Mouse (Mus musculus): ENCODE data around the gene Adamts18. TPM values are rescaled to one million over a fixed set of nuclear protein-coding genes. Genes with fewer than 3 reads are reported as not detected.
A peak's percentile ranks its signal among the peaks of the same experiment; 100 is the strongest.

Adamts18 gene
- polyA plus RNA-seq, 1 experiment from 2014 or later: 2.5 TPM

DNA sequence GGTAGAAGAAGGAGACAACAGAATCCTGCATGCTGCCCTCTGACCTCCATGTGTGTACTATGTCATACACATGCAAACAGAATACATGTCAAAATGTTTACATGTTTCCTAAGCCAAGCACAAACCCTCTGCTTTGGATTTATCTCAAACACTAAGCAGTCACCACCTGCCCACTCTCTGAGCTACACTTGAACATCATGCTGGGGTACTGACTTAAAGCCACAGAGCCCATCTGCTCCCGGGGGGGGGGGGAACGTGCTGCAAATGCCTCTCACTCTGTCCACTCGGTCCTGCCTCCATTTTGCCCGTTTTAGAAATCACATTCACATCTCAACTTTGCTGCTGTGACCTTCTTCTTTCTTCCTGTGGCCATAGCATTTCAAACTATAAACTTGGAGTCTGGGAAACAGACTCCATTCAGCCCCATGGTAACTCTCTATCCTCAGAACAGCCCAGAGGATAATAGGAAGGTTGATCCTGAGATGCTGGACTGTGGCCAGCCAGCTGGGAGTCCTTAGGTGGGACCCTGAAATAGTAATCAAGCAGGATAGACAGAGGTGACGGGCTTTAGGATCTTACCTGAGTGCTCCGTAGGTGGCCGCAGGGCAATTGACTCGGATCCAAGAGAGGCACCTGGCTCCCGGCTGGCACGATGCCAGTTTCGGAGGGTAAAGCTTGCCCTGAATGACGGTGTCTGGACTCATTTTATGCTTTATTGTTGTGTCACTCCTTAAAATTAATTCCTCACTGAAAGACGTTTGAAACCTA lies 17.0 kb upstream of the Adamts18 start:
- H3K27ac ChIP-seq (replicated peaks): no peak overlapping the region
- H3K4me2 ChIP-seq: no peak overlapping the region
- no peak for ATAC-seq (ENCODE audit: extremely low read depth, insufficient number of reproducible peaks, low FRiP score, low TSS enrichment)

GRCm38 (mm10) chr8:113859890-113860683 lies 11.5 kb upstream of the Adamts18 start:
- no peak overlapping the region for H3K4me3 ChIP-seq
- no peaks in the 10 kb centered on the region for H3K27me3 ChIP-seq (replicated peaks)
- H3K36me3 ChIP-seq: no peaks in the 10 kb centered on the region
- H3K27ac ChIP-seq (replicated peaks): no peak overlapping the region
- H3K4me2 ChIP-seq: no peak overlapping the region
- no peaks in the 10 kb centered on the region for H3K4me1 ChIP-seq
- ATAC-seq (ENCODE audit: extremely low read depth, insufficient number of reproducible peaks, low FRiP score, low TSS enrichment): no peak
- no peak overlapping the region for H3K9ac ChIP-seq
- no peaks in the 10 kb centered on the region for H3K9me3 ChIP-seq
- WGBS: 75% methylated on average over 12 of the region's 12 CpGs

More for the DNA sequence above, 17.0 kb upstream of the Adamts18 start:
- Histone ChIP-seq H3K36me3 (no peaks in the 10 kb centered on the region), H3K27me3 (replicated peaks) (no peaks in the 10 kb centered on the region), H3K4me3 (no peak overlapping the region), H3K9ac (no peak overlapping the region), H3K9me3 (no peaks in the 10 kb centered on the region), H3K4me1 (no peaks in the 10 kb centered on the region)
- WGBS: 80% methylated on average over 13 of the region's 13 CpGs

DNA sequence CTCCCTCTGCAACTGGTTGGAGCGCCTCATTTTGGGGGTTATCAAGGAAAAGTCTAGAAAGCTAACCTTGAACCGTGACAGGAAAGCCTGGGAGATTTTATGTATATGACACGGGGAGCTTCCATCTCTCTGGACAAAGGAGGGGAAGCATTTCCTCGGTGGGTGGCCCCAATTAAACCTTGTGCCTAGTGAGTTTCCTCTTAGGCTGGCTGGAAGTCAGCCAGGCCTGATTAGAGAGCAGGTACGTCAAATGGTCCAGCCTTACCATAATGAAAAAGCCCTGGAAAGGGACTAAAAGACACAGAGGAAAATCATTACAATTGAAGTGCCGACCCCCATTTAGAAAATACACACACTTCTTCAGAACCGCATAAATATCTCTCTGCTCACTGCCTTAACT lies 10.3 kb upstream of the Adamts18 start:
- Histone ChIP-seq H3K4me2 (no peak overlapping the region), H3K9ac (no peak overlapping the region), H3K36me3 (no peaks in the 10 kb centered on the region), H3K27me3 (replicated peaks) (no peaks in the 10 kb centered on the region), H3K4me1 (no peaks in the 10 kb centered on the region; the same call in 1 of the 2 replicates), H3K27ac (replicated peaks) (no peak overlapping the region), H3K4me3 (no peak overlapping the region), H3K9me3 (no peaks in the 10 kb centered on the region)
- ATAC-seq (ENCODE audit: extremely low read depth, insufficient number of reproducible peaks, low FRiP score, low TSS enrichment): no peak
- 51% methylated on average over 7 of the region's 7 CpGs for WGBS

- no peak overlapping the region for H3K4me2 ChIP-seq
- no peak overlapping the region for H3K27ac ChIP-seq (replicated peaks)
- WGBS: 71% methylated on average over 8 of the region's 8 CpGs
- no peak overlapping the region for H3K4me3 ChIP-seq
- peaks cover 19% of the 10 kb centered on the region for H3K27me3 ChIP-seq (replicated peaks)
- H3K4me1 ChIP-seq: no peaks in the 10 kb centered on the region; the same call in 1 of the 2 replicates
- no peaks in the 10 kb centered on the region for H3K36me3 ChIP-seq
- no peak overlapping the region for H3K9ac ChIP-seq
- H3K9me3 ChIP-seq: 0 out of 2 replicates have a peak, but pooled peaks cover 6% of the 10 kb centered on the region
- no peak for ATAC-seq (ENCODE audit: extremely low read depth, insufficient number of reproducible peaks, low FRiP score, low TSS enrichment)
Measured at GRCm38 (mm10) chr8:113854622-113855293, 6.2 kb upstream of the Adamts18 start.

- Histone ChIP-seq H3K9me3 (0 out of 2 replicates have a peak, but pooled peaks cover 6% of the 10 kb centered on the region), H3K36me3 (no peaks in the 10 kb centered on the region), H3K9ac (no peak overlapping the region), H3K4me2 (no peak overlapping the region), H3K27me3 (replicated peaks) (peaks cover 29% of the 10 kb centered on the region), H3K4me3 (no peak overlapping the region), H3K27ac (replicated peaks) (no peak overlapping the region), H3K4me1 (peaks cover 3% of the 10 kb centered on the region)
- no peak for ATAC-seq (ENCODE audit: extremely low read depth, insufficient number of reproducible peaks, low FRiP score, low TSS enrichment)
- WGBS: 72% methylated on average over 4 of the region's 4 CpGs
Measured at GRCm38 (mm10) chr8:113853714-113854113, 5.2 kb upstream of the Adamts18 start.

DNA sequence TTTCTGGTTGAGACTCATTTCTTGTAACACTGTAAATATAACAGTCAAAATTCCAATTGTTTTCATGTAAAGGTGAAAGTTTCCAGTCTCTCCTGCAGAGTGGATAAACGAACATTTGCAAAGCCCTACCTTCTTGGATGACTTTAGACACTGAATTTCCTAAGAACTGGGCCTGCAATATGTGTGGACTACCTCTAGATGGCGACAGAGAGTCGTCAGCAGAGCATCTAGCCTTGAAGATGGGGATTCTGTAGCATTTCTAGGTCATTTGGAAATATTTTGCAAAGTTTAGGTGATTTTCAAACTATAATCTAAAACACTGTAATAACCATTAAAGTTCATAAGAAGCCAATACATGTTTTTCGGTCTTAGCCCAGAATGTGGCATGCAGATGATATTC lies 3.1 kb upstream of the Adamts18 start:
- Histone ChIP-seq H3K4me2 (no peak overlapping the region), H3K4me3 (no peak overlapping the region), H3K27me3 (replicated peaks) (peaks cover 50% of the 10 kb centered on the region), H3K9ac (no peak overlapping the region), H3K9me3 (0 out of 2 replicates have a peak, but pooled peaks cover 6% of the 10 kb centered on the region), H3K27ac (replicated peaks) (no peak overlapping the region), H3K36me3 (no peaks in the 10 kb centered on the region), H3K4me1 (peaks cover 16% of the 10 kb centered on the region)
- 33% methylated on average over 4 of the region's 4 CpGs for WGBS
- no peak for ATAC-seq (ENCODE audit: extremely low read depth, insufficient number of reproducible peaks, low FRiP score, low TSS enrichment)

DNA sequence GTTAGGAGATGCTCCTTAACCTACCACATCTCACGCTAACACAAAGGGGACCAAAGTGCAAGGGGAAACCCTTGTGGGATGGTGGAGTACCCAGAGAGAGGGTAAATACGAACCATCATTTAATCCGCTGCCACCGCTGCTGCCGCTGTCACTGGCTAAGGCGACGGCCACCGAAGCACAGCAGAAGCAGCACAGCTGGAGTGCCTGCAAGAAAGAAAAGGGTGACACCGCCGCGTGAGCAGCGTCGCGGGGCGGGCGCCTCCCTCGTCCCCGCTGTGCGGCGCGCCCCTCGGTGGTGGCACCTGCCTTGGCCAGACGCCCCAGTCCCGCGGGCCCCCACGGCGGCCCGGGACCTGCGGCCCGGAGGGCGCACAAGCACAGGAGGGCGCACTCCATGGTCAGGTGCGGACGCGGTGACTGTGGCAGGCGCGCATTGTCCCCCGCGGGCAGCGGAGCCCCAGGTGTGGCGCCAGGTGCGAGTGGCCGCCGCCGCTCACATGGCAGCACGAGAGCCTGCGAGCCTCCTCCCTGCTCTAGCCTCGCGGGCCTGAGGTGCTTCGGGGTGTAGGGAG lies 371 bp downstream of the Adamts18 start:
- Histone ChIP-seq H3K27me3 (replicated peaks) (peaks cover 69% of the 10 kb centered on the region), H3K9ac (peak overlapping the region; percentile 51), H3K36me3 (no peaks in the 10 kb centered on the region), H3K4me1 (peaks cover 16% of the 10 kb centered on the region), H3K9me3 (0 out of 2 replicates have a peak, but pooled peaks cover 6% of the 10 kb centered on the region), H3K4me3 (peak overlapping the region; percentile 53), H3K4me2 (peak overlapping the region; percentile 88), H3K27ac (replicated peaks) (no peak overlapping the region)
- no peak for ATAC-seq (ENCODE audit: extremely low read depth, insufficient number of reproducible peaks, low FRiP score, low TSS enrichment)
- under 1% methylated on average over 50 of the region's 50 CpGs for WGBS

DNA sequence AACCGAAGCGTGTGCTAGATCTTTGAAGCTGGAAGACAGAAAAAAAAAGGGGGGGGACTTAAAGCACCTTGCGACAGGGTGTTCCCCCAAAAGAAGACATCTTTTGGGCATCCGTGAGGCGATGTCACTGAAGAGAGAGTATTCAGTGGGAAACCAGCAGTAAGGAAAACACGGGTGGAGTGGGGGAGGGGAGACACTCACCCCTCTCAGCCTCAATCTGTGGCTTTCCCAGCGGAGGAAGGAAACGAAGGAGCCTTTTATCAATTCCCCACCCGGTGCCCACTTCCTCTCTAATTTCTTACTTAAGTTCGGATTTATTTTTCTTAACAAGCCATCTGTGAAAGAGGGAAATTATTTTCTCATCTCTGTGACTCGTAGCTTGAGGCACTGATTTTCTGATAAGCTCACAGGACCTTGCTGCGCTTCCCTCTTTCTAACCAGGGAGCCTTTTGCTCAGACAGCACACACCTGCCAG lies 895 bp downstream of the Adamts18 start:
- peaks cover 16% of the 10 kb centered on the region for H3K4me1 ChIP-seq
- H3K36me3 ChIP-seq: no peaks in the 10 kb centered on the region
- 20% methylated on average over 12 of the region's 12 CpGs for WGBS
- 0 out of 2 replicates have a peak, but pooled peaks cover 6% of the 10 kb centered on the region for H3K9me3 ChIP-seq
- peaks cover 70% of the 10 kb centered on the region for H3K27me3 ChIP-seq (replicated peaks)
- peak overlapping the region; percentile 88 for H3K4me2 ChIP-seq
- no peak for ATAC-seq (ENCODE audit: extremely low read depth, insufficient number of reproducible peaks, low FRiP score, low TSS enrichment)
- H3K9ac ChIP-seq: peak overlapping the region; percentile 51; the same call in 1 of the 2 replicates
- peak overlapping the region; percentile 53 for H3K4me3 ChIP-seq
- H3K27ac ChIP-seq (replicated peaks): no peak overlapping the region

GRCm38 (mm10) chr8:113846669-113847068 lies 1.9 kb downstream of the Adamts18 start:
- 73% methylated on average over 5 of the region's 5 CpGs for WGBS
- Histone ChIP-seq H3K4me1 (peaks cover 16% of the 10 kb centered on the region), H3K9ac (no peak overlapping the region), H3K27me3 (replicated peaks) (peaks cover 70% of the 10 kb centered on the region), H3K4me3 (no peak overlapping the region), H3K27ac (replicated peaks) (no peak overlapping the region), H3K4me2 (no peak overlapping the region), H3K36me3 (no peaks in the 10 kb centered on the region), H3K9me3 (0 out of 2 replicates have a peak, but pooled peaks cover 5% of the 10 kb centered on the region)
- no peak for ATAC-seq (ENCODE audit: extremely low read depth, insufficient number of reproducible peaks, low FRiP score, low TSS enrichment)

DNA sequence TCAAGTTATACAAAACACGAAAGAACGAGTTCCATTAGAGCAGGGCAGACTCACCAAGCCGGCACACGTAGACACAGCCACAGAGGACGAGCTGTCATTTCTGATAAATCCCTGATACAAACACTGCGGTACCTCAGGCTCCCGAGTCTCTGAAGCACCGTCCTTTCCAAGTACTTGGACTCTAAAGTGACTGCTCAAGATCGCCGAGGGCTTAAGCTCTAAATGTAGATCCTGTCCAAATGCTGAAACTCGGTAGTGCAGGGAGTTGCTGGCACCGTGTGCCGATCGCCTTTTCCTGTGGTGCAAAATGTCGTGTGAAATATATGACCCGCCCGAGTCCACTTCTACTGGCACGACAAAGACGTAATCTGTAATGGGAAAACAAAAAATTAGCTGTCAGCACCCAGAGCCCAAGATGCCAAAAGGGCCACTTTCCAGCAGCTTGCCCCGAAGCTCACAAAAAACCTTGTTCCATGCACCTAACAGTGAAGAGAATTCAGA lies 3.7 kb downstream of the Adamts18 start:
- peak overlapping the region; percentile 8; the same call in 1 of the 2 replicates for H3K4me2 ChIP-seq
- H3K4me3 ChIP-seq: no peak overlapping the region
- ATAC-seq (ENCODE audit: extremely low read depth, insufficient number of reproducible peaks, low FRiP score, low TSS enrichment): no peak
- no peak overlapping the region for H3K9ac ChIP-seq
- WGBS: 40% methylated on average over 20 of the region's 20 CpGs
- no peaks in the 10 kb centered on the region for H3K36me3 ChIP-seq
- no peak overlapping the region for H3K27ac ChIP-seq (replicated peaks)
- H3K4me1 ChIP-seq: peaks cover 16% of the 10 kb centered on the region
- H3K9me3 ChIP-seq: no peaks in the 10 kb centered on the region
- H3K27me3 ChIP-seq (replicated peaks): peaks cover 52% of the 10 kb centered on the region

Measured in heart, embryonic 13.5 days (tissue).